Mouse (Mus musculus) CD4-positive naive resting alpha-beta T cell, adult 57 days (primary cell): ENCODE data around the gene Polr2g. TPM values are rescaled to one million over a fixed set of nuclear protein-coding genes. Genes with fewer than 3 reads are reported as not detected.

Experiments
- total RNA-seq: library from RNA; stranded (reverse); gene quantifications from one replicate; pipeline ENCODE4 v1.2.4, GENCODE M21; 2023

Polr2g gene
- 62.8 TPM for total RNA-seq

DNA sequence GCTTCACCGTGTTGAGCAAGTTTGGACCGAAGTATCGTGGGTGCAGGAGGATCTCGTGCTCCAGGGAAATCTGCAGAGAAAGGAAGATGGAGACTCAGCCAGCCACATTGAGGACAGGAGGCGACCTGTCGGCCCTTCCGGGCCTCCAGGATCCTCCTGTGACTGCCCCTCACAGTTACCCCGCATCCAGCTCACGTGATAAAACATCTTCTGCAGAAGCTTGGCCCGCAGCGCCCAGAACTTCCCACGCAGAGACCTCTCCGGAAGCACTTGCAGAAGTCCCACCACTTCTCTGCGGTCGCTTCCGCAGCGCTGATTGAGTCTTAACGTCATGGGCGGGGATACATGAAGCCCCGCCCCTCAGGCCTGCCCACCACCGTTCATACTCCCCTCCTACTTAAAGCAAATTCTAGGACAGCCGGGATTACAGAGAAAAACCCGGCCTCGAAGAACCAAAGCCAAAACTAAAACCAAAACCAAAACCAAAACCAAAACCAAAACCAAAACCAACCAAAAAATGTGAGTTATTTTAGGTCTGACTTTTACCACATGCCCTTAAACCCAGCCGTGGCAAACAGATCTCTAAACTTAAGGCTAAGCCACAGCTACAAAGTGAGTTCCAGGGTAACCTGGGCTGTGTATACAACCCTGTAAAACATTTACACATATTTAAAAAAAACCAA, at the start of gene Polr2g:
Polr2g (minus strand) TSS at position 314 of the 683 bp plus-strand sequence.

DNA sequence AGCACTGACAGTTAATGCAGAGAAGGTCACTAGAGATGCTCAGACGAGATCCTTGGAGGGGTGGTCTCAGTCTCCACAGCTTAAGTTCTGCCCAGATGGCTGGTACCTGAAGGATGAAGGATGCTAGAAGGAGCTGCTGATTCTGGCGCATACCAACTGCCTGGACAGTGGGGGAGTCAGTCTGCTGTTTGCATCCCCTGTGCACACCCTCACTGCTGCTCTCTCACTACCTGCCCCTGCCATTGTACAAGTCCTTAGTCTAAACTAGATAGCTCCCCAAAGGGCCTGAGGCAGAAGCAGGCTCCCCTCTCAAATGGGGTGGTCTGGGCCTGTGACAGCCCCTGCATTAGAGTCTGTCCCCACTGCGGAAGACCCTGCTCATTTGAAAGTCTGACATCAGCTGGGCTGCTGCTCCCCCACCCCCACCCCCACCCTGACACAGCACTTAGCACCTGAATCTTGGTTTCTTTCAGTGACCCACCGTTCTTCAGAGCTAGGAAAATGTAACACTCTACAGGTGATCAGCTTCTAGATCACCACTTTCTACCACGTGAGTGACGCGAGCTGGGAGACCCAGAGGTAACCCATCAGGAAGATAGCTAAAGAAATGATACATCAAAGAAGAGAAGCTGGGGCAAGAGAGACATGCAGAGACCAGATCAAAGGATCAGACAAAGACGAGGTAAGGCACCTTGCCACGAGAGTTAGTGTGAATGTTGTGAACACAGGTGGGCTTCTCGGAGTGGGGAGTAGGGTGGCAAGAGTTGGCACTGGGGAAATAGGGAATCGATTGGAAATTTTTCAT, 40.9 kb upstream of the Polr2g start, which contains the start of gene Gng3:
Gng3 (minus strand) TSS at position 92 of the 805 bp plus-strand sequence.

DNA sequence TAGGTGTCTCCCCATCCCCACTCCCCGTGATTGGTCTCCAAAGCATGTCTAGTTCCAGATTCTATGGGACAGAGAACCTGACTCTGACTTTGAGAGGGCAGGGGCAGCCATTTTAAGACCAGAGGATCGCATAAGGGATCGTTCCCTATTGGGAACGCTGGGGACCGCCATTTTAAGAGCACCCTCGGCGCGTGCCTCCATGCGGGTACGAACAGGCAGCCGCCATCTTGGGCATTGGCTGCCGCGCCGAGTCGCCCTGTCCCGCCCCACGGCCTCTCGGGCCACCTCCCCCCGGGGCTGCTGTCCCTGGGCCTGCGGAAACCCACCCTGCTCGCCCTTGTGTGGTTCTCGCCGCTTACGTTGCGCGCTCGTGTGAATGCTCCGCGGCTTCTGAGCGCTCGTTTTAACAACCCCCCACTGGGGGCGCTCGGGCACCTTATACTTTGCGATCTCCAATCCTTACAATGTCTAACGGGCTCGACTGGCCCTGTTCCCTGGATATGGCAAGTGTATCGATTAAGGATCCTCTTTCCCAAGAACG, 38.9 kb upstream of the Polr2g start, which contains the start of gene Bscl2:
Bscl2 (plus strand) TSS at position 217 of the 541 bp plus-strand sequence.

DNA sequence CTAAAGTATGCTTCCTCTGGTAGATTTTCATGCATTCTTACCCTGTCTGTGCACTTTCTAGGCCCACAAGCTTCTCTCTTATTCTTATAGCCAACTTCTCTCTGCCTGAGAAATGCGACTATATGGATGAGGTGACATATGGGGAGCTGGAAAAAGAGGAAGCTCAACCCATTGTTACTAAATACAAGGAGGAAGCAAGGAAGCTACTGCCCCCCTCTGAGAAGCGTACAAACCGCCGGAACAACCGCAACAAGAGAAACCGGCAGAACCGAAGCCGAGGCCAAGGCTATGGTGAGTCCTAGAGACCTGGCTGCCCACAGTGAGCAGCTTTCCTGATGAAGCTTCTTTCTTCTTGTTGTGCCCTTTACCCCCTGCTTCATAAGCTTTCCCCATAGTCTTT, 31.3 kb upstream of the Polr2g start, which contains the start of gene AC129217.1:
AC129217.1 (plus strand) TSS at position 114 of the 400 bp plus-strand sequence.

DNA sequence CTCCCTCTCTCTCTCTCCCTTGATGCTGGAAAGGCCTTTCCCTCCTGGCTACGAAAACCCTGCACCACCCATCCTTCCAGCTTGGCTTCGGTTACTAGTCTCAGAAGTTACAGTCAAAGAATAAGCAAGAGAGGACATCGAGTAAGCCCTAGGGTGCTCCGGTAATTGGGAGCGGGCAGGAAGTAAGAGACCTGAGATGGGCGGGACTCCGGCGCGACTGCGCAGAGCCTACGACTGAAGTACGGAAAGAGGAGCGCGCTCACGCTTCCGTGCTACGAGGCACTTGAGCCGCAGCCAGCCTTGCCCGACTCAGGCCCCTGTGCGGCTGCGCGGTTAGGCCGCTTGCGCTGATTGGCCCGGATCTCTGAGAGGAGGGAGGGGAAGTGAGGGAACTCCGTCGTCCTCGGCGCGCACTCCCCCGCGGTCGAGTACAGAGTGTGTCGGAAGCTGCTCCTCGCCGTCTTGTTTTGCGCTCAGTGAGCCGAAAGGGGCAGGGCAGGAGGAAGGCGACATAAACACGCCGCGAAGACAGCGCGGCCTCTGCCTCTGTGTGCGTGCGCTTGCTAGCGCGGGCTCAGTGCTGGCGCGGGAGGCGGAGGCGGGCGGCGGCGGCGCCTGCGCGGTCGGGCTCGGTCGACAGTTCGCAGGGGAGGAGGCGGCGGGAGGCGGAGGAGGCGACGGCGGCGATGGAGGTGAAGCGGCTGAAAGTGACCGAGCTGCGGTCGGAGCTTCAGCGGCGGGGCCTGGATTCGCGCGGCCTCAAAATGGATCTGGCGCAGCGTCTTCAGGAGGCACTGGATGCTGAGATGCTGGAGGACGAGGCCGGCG, 21.4 kb upstream of the Polr2g start, which contains the start of gene Hnrnpul2:
Hnrnpul2 (plus strand) TSS at position 415 of the 828 bp plus-strand sequence.

DNA sequence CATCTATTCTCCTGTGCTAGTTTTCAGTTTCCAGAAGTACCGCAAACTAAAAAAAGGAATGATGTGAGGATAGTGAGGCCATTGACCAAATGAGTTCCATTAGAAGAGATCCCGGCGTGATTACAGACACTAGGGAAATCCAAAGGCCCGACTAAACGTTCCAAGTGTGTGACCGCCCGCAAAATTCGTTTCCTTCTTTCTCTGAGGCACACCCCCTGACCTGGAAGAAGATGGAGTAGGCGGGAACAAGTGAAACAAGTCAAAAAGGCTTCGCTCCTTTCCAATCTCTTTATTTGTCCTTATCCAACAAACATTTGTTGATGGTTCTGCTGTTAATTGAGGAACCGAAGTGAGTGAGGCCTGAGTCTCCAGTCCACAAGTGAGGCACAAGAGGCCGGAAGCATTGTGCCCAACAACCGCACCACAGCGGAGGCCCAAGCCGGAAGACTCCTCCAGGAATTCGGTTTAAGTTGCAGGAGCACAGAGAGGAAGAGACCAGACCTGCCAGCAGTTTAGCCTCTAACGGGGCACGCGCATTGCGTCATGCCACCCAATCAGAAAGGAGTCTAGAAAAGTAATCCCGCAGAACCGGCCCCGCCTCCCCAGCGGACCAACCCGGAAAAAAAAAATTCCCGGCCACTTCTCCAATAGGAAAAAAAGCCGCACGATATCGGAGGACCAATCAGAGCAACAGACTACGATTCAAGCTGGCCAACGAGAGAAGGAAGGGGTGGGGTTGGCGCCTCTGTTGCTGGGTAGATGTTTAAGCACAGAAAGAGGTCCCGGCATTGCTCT, 20.6 kb upstream of the Polr2g start, which contains the start of gene Ttc9c:
Ttc9c (minus strand) TSS at position 533 of the 795 bp plus-strand sequence.

DNA sequence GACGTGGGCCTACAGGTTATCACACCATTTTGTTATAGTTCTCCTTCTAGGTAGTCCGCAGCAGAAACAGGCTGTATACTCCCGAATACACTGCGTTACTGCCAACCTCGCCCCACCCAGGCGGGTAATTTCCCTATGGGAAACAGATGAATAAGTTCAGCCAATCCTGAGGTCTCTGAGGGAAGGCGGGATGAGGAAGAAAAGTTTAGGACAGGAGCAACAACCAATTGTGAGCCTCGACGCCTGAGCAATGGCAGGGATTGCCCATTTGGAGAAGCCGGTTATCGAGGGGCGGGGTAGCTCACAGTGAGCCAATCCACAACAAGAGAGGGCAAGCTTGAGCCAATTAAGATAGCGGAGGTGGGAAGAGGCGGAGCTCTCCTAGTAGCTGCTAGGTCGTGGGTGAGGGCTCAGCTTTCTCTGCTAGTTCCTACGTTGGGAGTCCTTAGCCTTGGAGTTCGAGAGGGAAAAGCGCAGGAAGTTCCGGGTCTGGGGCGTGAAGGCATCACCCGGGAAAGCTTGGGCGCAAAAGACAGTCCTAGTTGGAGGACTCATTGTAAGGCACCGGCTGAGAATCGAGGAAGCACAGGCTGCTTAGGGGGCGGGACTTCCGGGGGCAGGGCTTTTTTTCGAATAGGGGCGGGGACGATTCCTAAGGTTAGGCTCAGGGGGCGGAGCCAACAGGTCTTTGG, 3.9 kb upstream of the Polr2g start, which contains the start of gene Zbtb3:
Zbtb3 (plus strand) TSS at position 426 of the 692 bp plus-strand sequence.

DNA sequence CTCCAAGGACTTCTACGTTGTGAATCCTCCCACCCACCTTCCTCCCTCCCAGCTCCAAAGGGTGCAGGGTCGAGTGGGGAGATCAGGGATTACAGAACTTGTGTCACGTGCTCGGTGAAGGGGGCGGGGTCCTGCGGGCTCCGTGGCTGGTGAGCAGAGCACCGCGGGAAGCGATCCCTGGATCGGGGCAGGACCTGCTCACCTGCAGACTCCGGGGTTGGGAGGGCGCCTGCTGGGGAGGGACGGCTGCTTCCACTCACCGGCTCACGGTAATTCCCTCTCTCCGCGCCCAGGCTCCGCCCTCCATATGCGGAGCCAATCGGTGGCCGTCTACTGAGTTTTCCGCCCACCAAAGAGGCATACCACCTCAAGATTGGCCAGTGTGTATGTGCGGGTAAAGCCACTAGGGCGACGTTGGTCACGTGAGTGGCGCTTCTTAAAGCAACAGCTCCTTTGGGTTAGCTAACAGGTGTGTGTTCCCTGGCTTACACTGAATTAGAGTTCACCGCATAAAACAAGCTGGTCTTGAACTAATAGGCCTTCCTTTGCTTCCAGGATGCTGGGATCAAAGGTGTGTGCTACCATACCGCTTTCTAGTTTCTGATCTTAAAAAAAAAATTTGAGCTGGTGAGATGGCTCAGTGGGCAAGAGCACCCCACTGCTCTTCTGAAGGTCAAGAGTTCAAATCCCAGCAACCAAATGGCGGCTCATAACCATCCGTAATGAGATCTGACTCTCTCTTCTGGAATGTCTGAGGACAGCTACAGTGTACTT, 12.2 kb downstream of the Polr2g start, which contains the start of gene Taf6l:
Taf6l (minus strand) TSS at position 410 of the 774 bp plus-strand sequence.

DNA sequence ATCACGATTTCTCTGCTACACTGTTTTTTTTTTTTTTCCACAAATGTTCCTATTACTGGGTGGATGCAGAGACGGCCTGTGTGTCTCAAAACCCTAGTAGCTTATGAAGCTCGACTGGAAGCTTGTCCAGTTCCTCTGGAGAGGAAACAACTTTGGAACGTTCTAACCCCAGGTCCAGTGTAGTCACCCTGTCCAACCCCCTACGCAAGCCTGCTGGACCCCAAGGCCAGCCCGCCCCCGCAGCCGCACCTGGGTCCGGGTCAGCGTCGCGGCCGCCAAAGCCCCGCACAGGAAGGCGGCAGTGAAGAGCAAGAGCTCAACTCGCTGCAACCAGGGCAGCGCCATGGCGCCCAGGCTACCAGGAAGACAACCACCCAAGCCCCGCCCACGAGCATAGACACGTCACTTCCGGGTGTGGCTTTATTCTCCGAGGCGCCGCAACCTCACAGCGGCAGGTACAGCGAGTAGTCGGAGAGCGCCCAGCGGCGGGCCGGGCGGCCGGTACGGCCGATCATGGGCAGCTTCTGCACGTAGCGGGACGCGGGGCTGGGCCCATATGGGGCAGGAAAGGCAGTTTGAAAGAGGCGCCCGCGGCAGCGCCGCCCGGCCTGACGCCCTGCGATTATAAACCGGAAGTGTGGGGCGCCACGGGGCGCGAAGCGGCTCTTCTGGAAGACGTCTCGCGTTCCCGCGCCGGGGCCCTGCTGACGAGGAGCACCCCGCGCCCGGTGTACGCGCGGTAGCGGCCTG, 24.1 kb downstream of the Polr2g start, which contains the start of gene Tmem179b:
Tmem179b (minus strand) TSS at position 382 of the 750 bp plus-strand sequence.

DNA sequence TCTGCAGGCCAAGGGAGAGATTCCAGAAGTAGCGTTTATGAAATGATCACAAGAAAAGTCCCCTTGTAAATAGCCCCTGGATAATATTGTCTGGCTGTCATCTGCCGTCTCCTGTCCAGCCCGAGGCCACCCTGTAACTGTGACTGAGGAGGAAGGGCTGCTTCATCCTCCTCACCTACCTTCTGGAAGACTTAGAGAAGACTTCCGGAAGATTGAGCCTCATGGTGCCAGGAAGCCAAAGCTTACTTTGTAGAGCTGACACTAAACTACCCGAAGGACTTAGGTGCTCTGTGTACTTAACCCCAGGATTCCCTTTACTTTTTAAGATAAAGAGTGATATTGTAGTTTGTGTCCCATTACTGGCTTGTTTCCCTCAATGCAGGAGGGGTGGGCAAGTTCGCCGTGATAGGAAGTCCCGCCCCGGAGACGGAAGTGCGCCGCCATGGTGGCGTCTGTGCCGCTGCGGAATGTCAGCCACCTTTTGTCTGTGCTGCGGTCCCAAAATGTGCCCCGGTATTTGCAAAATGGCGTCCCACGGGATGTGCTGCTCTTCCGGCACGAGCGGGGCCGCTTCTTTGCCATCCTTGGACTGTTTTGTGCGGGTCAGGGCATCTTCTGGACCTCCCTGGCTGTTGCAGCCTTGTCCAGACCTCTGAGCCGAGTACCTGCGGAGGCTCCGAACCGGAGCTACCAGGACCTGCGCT, 27.7 kb downstream of the Polr2g start, which contains the start of gene Tmem223:
Tmem223 (plus strand) TSS at position 430 of the 704 bp plus-strand sequence.

DNA sequence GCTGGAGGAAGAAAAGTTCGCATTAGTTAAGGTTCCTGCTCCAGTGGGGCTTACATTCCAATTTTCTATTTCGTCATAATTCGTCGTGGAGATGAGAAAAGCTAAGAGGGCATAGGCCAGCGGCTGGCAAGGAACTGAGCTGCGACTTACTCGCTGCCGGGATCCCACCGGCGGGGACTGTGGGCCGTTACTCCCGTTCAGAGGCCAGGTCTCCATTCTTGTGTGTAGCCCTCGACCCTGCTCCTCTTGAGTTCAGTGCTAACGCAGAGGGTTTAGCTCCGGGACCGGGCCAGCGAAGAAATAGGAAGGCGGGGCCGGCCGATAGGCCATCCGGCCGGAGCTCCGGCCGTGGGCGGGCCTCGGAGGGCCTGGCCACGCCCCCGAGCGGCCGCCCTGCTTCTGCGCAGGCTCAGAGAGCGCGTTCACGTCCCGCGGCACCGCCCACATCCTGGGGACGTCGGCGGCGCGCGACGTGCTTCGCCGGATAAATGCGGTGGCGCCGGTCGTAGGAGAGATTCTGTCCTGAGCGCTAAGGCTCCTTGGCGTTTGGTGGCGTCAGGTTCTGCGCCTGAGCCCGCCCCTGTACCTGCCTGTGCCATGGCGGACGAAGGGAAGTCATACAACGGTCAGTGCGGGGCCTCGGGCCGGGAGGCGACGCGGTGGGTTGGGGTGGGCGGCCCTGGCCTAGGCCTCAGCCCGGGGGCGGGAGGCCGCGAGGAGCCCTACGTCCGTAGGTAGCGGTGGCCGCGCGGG, 41.6 kb downstream of the Polr2g start, which contains the start of gene Nxf1:
Nxf1 (plus strand) TSS at position 439 of the 753 bp plus-strand sequence.

Other genes starting within 250 kb of the Polr2g start
- not detected for gene Slc22a8, start 207.3 kb downstream of the Polr2g start, total RNA-seq
- gene Slc22a6, start 180.5 kb downstream of the Polr2g start, total RNA-seq = not detected
- not detected for gene Chrm1, start 134.8 kb downstream of the Polr2g start, total RNA-seq
- 174 TPM for gene Slc3a2, start 75.2 kb downstream of the Polr2g start, total RNA-seq
- gene Wdr74, start 62.8 kb downstream of the Polr2g start, total RNA-seq = 92.0 TPM
- gene 1700092M07Rik, start 57.9 kb downstream of the Polr2g start, total RNA-seq = 7.7 TPM
- 251 TPM for gene Stx5a, start 57.2 kb downstream of the Polr2g start, total RNA-seq
- 533 TPM for gene Nxf1, start 41.5 kb downstream of the Polr2g start, total RNA-seq
- gene Tmem223, start 27.6 kb downstream of the Polr2g start, total RNA-seq = 39.0 TPM
- gene Tmem179b, start 24.1 kb downstream of the Polr2g start, total RNA-seq = 68.8 TPM
- 10.7 TPM for gene Taf6l, start 12.2 kb downstream of the Polr2g start, total RNA-seq
- 0.77 TPM for gene Zbtb3, start 4.0 kb upstream of the Polr2g start, total RNA-seq
- 25.7 TPM for gene Ttc9c, start 20.8 kb upstream of the Polr2g start, total RNA-seq
- gene Hnrnpul2, start 21.4 kb upstream of the Polr2g start, total RNA-seq = 104 TPM
- 8.5 TPM for gene AC129217.1, start 31.2 kb upstream of the Polr2g start, total RNA-seq
- gene Bscl2, start 38.9 kb upstream of the Polr2g start, total RNA-seq = 39.8 TPM
- not detected for gene Gng3, start 40.6 kb upstream of the Polr2g start, total RNA-seq
- 1.0 TPM for gene Lrrn4cl, start 52.2 kb upstream of the Polr2g start, total RNA-seq
- gene Ubxn1, start 72.9 kb upstream of the Polr2g start, total RNA-seq = 118 TPM
- 36.8 TPM for gene Uqcc3, start 82.3 kb upstream of the Polr2g start, total RNA-seq
- 15.5 TPM for gene Lbhd1, start 85.2 kb upstream of the Polr2g start, total RNA-seq
- gene Gm49403, start 85.4 kb upstream of the Polr2g start, total RNA-seq = not detected
- 28.3 TPM for gene 1810009A15Rik, start 90.3 kb upstream of the Polr2g start, total RNA-seq
- not detected for gene Gm49416, start 90.3 kb upstream of the Polr2g start, total RNA-seq
- 21.0 TPM for gene Ints5, start 94.4 kb upstream of the Polr2g start, total RNA-seq
- 133 TPM for gene Ganab, start 99.5 kb upstream of the Polr2g start, total RNA-seq
- gene B3gat3, start 121.8 kb upstream of the Polr2g start, total RNA-seq = 47.9 TPM
- gene Rom1, start 130.8 kb upstream of the Polr2g start, total RNA-seq = 4.2 TPM
- 81.1 TPM for gene Eml3, start 131.0 kb upstream of the Polr2g start, total RNA-seq
- 190 TPM for gene Mta2, start 143.3 kb upstream of the Polr2g start, total RNA-seq
- 37.9 TPM for gene Tut1, start 155.3 kb upstream of the Polr2g start, total RNA-seq
- 593 TPM for gene Eef1g, start 168.5 kb upstream of the Polr2g start, total RNA-seq
- gene Ahnak, start 190.7 kb upstream of the Polr2g start, total RNA-seq = 73.0 TPM